Mouse (Mus musculus) C2C12 (cell line): ENCODE results near the gene Slc4a8.

ENCODE experiments used
- CTCF ChIP-seq: IDR thresholded peaks from one replicate; pipeline ENCODE4 v1.5.1; 2011; ENCODE audit not compliant: control insufficient read depth, insufficient read depth, insufficient read length
- MAX ChIP-seq: IDR thresholded peaks from one replicate; pipeline ENCODE4 v1.6.1; 2011; ENCODE audit warnings: mild to moderate bottlenecking, control low read depth
- MYOG ChIP-seq: IDR thresholded peaks from one replicate; pipeline ENCODE4 v1.6.1; 2011; ENCODE audit not compliant: control insufficient read depth, insufficient read length; ENCODE audit errors: extremely low read depth
- USF1 ChIP-seq: IDR thresholded peaks from one replicate; pipeline ENCODE4 v1.6.1; 2011; ENCODE audit warnings: low read depth, mild to moderate bottlenecking, control low read depth, moderate library complexity

DNA sequence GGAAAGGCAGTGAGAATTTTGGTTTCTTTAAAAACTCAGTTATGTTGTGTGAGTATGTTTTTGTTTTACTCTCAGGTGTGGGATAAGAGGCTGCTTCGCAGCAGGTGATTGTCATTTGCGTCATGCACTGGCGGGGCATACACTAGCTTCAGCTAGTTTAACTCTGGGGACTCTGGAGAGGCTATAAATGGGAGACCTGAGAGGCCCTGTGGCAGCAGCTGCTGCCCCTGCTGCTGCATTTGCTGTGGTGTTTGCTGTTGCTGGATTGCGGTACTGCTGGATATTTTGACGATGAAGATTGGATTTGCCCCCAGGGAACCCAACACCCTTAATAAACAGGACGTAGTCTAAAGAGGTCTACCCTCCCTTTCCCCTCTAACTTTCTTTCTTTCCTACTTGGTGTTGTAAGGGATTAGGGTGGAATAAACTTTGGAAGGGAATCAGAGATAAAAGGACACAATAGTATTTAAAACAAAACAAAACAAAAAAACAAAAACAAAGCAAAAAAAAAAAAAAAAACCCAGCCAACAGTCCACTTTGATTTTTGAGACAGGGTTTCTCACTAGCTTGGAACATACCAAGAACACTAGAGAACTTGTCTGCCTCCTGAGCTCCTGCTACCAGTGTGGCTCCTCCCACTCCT, 14.9 kb upstream of the Slc4a8 start:
- TF ChIP-seq CTCF (no peak), MAX (no peak), USF1 (no peak), MYOG (no peak)
